In the genomic region with DNA sequence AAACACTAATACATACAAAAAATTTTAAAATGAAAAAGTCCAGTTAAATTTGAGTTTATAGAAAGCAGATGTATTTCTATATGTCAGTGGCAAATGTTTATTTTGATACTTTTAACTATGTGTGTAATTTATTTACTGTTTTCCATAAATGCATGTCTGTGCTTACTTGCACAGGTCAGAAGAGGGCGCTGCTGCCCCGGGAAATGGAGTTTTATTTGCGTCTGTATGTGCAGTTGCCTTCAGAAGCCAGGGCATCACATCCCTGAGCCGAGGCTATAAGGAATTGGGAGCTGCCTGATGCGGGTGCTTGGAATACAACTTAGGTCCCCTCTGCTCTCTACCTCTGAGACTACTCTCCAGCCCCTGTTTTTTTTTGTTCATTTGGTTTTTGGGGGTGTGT, we compare ENCODE assay signal across 9 mouse cellular contexts. TPM values are rescaled to one million over a fixed set of nuclear protein-coding genes. Genes with fewer than 3 reads are reported as not detected.
A peak's percentile ranks its signal among the peaks of the same experiment; 100 is the strongest.
DNase-seq lines count a peak whose midpoint lies in the region; ATAC-seq lines count a peak whose summit lies in the region.
"Had no signal": no experiment of that assay in that cellular context is flagged by ENCODE, and none has a peak within 500 bp of the region (broad histone marks: within the 10 kb centered on the region; RNA-seq: fewer than 3 reads in every experiment).

No protein-coding gene starts in this region.

- H3K9ac ChIP-seq in hindbrain, embryonic 13.5 days, result no peak overlapping the region
- no peak overlapping the region for H3K9ac ChIP-seq in liver, embryonic 13.5 days
- H3K9ac ChIP-seq in neural tube, embryonic 15.5 days (replicated peaks), result no peak overlapping the region

- peaks cover 6% of the 10 kb centered on the region for H3K27me3 ChIP-seq in hindbrain, embryonic 13.5 days
- H3K27me3 ChIP-seq in liver, embryonic 13.5 days, result peaks cover 49% of the 10 kb centered on the region
- 0 out of 2 replicates have a peak, but pooled peaks cover 3% of the 10 kb centered on the region for H3K27me3 ChIP-seq in neural tube, embryonic 15.5 days (replicated peaks)

- no peaks in the 10 kb centered on the region for H3K9me3 ChIP-seq in hindbrain, embryonic 13.5 days
- no peaks in the 10 kb centered on the region for H3K9me3 ChIP-seq in liver, embryonic 13.5 days (replicated peaks)
- no peaks in the 10 kb centered on the region for H3K9me3 ChIP-seq in neural tube, embryonic 15.5 days (replicated peaks)

- peak overlapping the region; percentile 94; the same call in 1 of the 2 replicates for H3K27ac ChIP-seq in hindbrain, embryonic 13.5 days
- H3K27ac ChIP-seq in liver, embryonic 13.5 days, result no peak overlapping the region
- H3K27ac ChIP-seq in neural tube, embryonic 15.5 days (replicated peaks), result peak overlapping the region; percentile 37; the same call in 1 of the 2 replicates

- peaks cover 36% of the 10 kb centered on the region for H3K4me1 ChIP-seq in hindbrain, embryonic 13.5 days (replicated peaks)
- no peaks in the 10 kb centered on the region for H3K4me1 ChIP-seq in liver, embryonic 13.5 days (replicated peaks)
- H3K4me1 ChIP-seq in neural tube, embryonic 15.5 days, result peaks cover 30% of the 10 kb centered on the region

- H3K4me3 ChIP-seq in hindbrain, embryonic 13.5 days, result no peak overlapping the region
- no peak overlapping the region for H3K4me3 ChIP-seq in liver, embryonic 13.5 days (replicated peaks)
- no peak overlapping the region for H3K4me3 ChIP-seq in neural tube, embryonic 15.5 days (replicated peaks)

- no peak overlapping the region for H3K4me2 ChIP-seq in hindbrain, embryonic 13.5 days
- no peak overlapping the region for H3K4me2 ChIP-seq in liver, embryonic 13.5 days
- H3K4me2 ChIP-seq in neural tube, embryonic 15.5 days, result peak overlapping the region; percentile 71; the same call in 1 of the 2 replicates

- DNase-seq in left cerebral cortex, adult 18-20 months (ENCODE audit: low spot score in 2 of 2), result peak; percentile 79 to 83
- no peak for DNase-seq in left cerebral cortex, adult 11 months (ENCODE audit: low spot score)
- DNase-seq in NIH3T3 (ENCODE audit: low read depth), result peak; percentile 88
- peak; percentile 85 to 86 for DNase-seq in cerebellum, postnatal 10 days
- DNase-seq in liver, embryonic 13.5 days, result peak; percentile 35
- no peak for DNase-seq in yolk sac, embryonic 10.5 days (ENCODE audit: low spot score)

- no peak for ATAC-seq in hindbrain, embryonic 13.5 days (ENCODE audit: low FRiP score)
- ATAC-seq in liver, embryonic 13.5 days (ENCODE audit: low read depth), result no peak
- no peak for ATAC-seq in neural tube, embryonic 15.5 days (ENCODE audit: low FRiP score)

- 6% methylated on average over 5 of the region's 5 CpGs for WGBS in hindbrain, embryonic 13.5 days
- WGBS in liver, embryonic 13.5 days (ENCODE audit: insufficient replicate concordance), result 5% methylated on average over 5 of the region's 5 CpGs
- 4% methylated on average over 5 of the region's 5 CpGs for WGBS in neural tube, embryonic 15.5 days

- H3K36me3 ChIP-seq in hindbrain, embryonic 13.5 days, result peaks cover 4% of the 10 kb centered on the region
- no peaks in the 10 kb centered on the region for H3K36me3 ChIP-seq in liver, embryonic 13.5 days
- H3K36me3 ChIP-seq in neural tube, embryonic 15.5 days, result peaks cover 8% of the 10 kb centered on the region; the same call in 1 of the 2 replicates

RNA-seq across cellular contexts. Expression of a gene that starts 3.6 kb away (rescaled TPM):
- 100 to 1,000 TPM; 188 to 210 TPM for total RNA-seq in left cerebral cortex, adult 18-20 months (2021)
- 104 and 105 TPM in 2 replicates for polyA plus RNA-seq in hindbrain, embryonic 13.5 days (2015; fragmentation: Nextera tagmentation; extraction: Ambion mirVana)
- polyA plus RNA-seq in liver, embryonic 13.5 days (2015; fragmentation: Nextera tagmentation; extraction: Ambion mirVana), result 0.12 and 0.33 TPM in 2 replicates
- polyA plus RNA-seq in neural tube, embryonic 15.5 days (2015; fragmentation: Nextera tagmentation; extraction: Ambion mirVana), result 293 and 360 TPM in 2 replicates

RNA-seq across cellular contexts. Expression of a gene that starts 14.5 kb away (rescaled TPM):
- total RNA-seq in left cerebral cortex, adult 18-20 months (2021), result not detected
- polyA plus RNA-seq in hindbrain, embryonic 13.5 days (2015; fragmentation: Nextera tagmentation; extraction: Ambion mirVana), result not detected in 2 replicates
- not detected in 2 replicates for polyA plus RNA-seq in liver, embryonic 13.5 days (2015; fragmentation: Nextera tagmentation; extraction: Ambion mirVana)
- 7.2 TPM in 1 of 2 replicates, not detected in the other for polyA plus RNA-seq in neural tube, embryonic 15.5 days (2015; fragmentation: Nextera tagmentation; extraction: Ambion mirVana)
- total RNA-seq: gastrocnemius, adult 8-10 months had no signal

RNA-seq across cellular contexts. Expression of a gene that starts 23.5 kb away (rescaled TPM):
- 10 to 100 TPM; 51.3 to 51.4 TPM for total RNA-seq in left cerebral cortex, adult 18-20 months (2021)
- polyA plus RNA-seq in hindbrain, embryonic 13.5 days (2015; fragmentation: Nextera tagmentation; extraction: Ambion mirVana), result 27.9 and 30.4 TPM in 2 replicates
- 6.8 and 7.6 TPM in 2 replicates for polyA plus RNA-seq in liver, embryonic 13.5 days (2015; fragmentation: Nextera tagmentation; extraction: Ambion mirVana)
- polyA plus RNA-seq in neural tube, embryonic 15.5 days (2015; fragmentation: Nextera tagmentation; extraction: Ambion mirVana), result 48.1 and 51.2 TPM in 2 replicates

RNA-seq across cellular contexts. Expression of a gene that starts 29.8 kb away (rescaled TPM):
- total RNA-seq in left cerebral cortex, adult 18-20 months (2021), result not detected
- polyA plus RNA-seq in hindbrain, embryonic 13.5 days (2015; fragmentation: Nextera tagmentation; extraction: Ambion mirVana), result 16.5 and 28.5 TPM in 2 replicates
- not detected in 2 replicates for polyA plus RNA-seq in liver, embryonic 13.5 days (2015; fragmentation: Nextera tagmentation; extraction: Ambion mirVana)
- 2.8 and 3.3 TPM in 2 replicates for polyA plus RNA-seq in neural tube, embryonic 15.5 days (2015; fragmentation: Nextera tagmentation; extraction: Ambion mirVana)
- total RNA-seq: gastrocnemius, adult 8-10 months had no signal

RNA-seq across cellular contexts. Expression of a gene that starts 36.9 kb away (rescaled TPM):
- 1 to 10 TPM; 4.7 to 5.0 TPM for total RNA-seq in left cerebral cortex, adult 18-20 months (2021)
- polyA plus RNA-seq in hindbrain, embryonic 13.5 days (2015; fragmentation: Nextera tagmentation; extraction: Ambion mirVana), result 10.0 and 11.8 TPM in 2 replicates
- 10.5 and 10.9 TPM in 2 replicates for polyA plus RNA-seq in liver, embryonic 13.5 days (2015; fragmentation: Nextera tagmentation; extraction: Ambion mirVana)
- polyA plus RNA-seq in neural tube, embryonic 15.5 days (2015; fragmentation: Nextera tagmentation; extraction: Ambion mirVana), result 10.7 and 14.7 TPM in 2 replicates

Comparison
In these comparisons a context has a peak if more than half of its experiments do, and no peak if none do; other contexts are left out.
1. DNase-seq: peak in left cerebral cortex, adult 18-20 months (2 of 2), NIH3T3 (single experiment), cerebellum, postnatal 10 days (2 of 2) and liver, embryonic 13.5 days (single experiment); none in left cerebral cortex, adult 11 months (single experiment) and yolk sac, embryonic 10.5 days (single experiment).
2. RNA of a gene that starts 3.6 kb away (polyA plus RNA-seq): 293 to 360 TPM in neural tube, embryonic 15.5 days and 104 to 105 TPM in hindbrain, embryonic 13.5 days; 0.12 to 0.33 TPM in liver, embryonic 13.5 days; every median in the first group is over 10 times any median in the second.